22 mouse cellular contexts compared by ENCODE assay signal in genomic region chr1:178838696-178839320, GRCm38 (mm10).
A peak's percentile ranks its signal among the peaks of the same experiment; 100 is the strongest.
DNase-seq lines count a peak whose midpoint lies in the region; ATAC-seq and TF ChIP-seq lines count a peak whose summit lies in the region.
"Had no signal": no experiment of that assay in that cellular context is flagged by ENCODE, and none has a peak within 500 bp of the region (broad histone marks: within the 10 kb centered on the region; RNA-seq: fewer than 3 reads in every experiment).

No protein-coding gene starts in this region.

- TF ChIP-seq CTCF in layer of hippocampus, adult 2 months (conservative IDR thresholded peaks at IDR 0.05), result no peak
- TF ChIP-seq CTCF in lung, postnatal 0 days (IDR thresholded peaks at IDR 0.05), result no peak

- intact Hi-C loops in heart, postnatal 10 days (cut with DNase I), result loop anchor here (5.0 kb wide), 1 partner anchor 312 kb away; the partner anchor contains the start of gene Kif26b

- no peaks in the 10 kb centered on the region for H3K9me3 ChIP-seq in heart, embryonic 11.5 days (replicated peaks; ENCODE audit: control insufficient read depth, low read length)
- no peaks in the 10 kb centered on the region for H3K9me3 ChIP-seq in lung, postnatal 0 days (ENCODE audit: low read length)
- H3K9me3 ChIP-seq: embryonic facial prominence, embryonic 15.5 days; megakaryocyte, embryonic 14.5 days; neural tube, embryonic 12.5 days had no signal

- TF ChIP-seq EP300 in lung, postnatal 0 days (IDR thresholded peaks at IDR 0.05), result no peak

- H3K4me1 ChIP-seq in heart, embryonic 11.5 days (ENCODE audit: control insufficient read depth, insufficient read depth, low read length), result peaks cover 16% of the 10 kb centered on the region
- H3K4me1 ChIP-seq in lung, postnatal 0 days (ENCODE audit: insufficient read depth, low read depth, low read length), result no peaks in the 10 kb centered on the region
- H3K4me1 ChIP-seq: megakaryocyte, embryonic 14.5 days had no signal

- H3K4me3 ChIP-seq in layer of hippocampus, adult 2 months, result no peak overlapping the region
- H3K4me3 ChIP-seq in heart, embryonic 11.5 days (ENCODE audit: low read depth, low read length), result no peak overlapping the region
- H3K4me3 ChIP-seq in lung, postnatal 0 days (ENCODE audit: low read depth, low read length), result no peak overlapping the region
- H3K4me3 ChIP-seq: embryonic facial prominence, embryonic 15.5 days; megakaryocyte, embryonic 14.5 days; neural tube, embryonic 12.5 days had no signal

- H3K36me3 ChIP-seq in heart, embryonic 11.5 days (ENCODE audit: control insufficient read depth, insufficient read depth, low read length), result no peaks in the 10 kb centered on the region; the same call in 1 of the 2 replicates
- no peaks in the 10 kb centered on the region for H3K36me3 ChIP-seq in lung, postnatal 0 days (ENCODE audit: insufficient read depth, low read length)
- H3K36me3 ChIP-seq: embryonic facial prominence, embryonic 15.5 days; neural tube, embryonic 12.5 days had no signal

- WGBS in heart, embryonic 11.5 days (ENCODE audit: insufficient replicate concordance), result 47% methylated on average over 10 of the region's 10 CpGs
- 45% methylated on average over 10 of the region's 10 CpGs for WGBS in lung, postnatal 0 days

- no peak overlapping the region for H3K9ac ChIP-seq in heart, embryonic 11.5 days (ENCODE audit: low read depth, low read length)
- H3K9ac ChIP-seq in lung, postnatal 0 days (replicated peaks; ENCODE audit: low read depth), result no peak overlapping the region
- H3K9ac ChIP-seq: embryonic facial prominence, embryonic 15.5 days; forebrain, postnatal 0 days; neural tube, embryonic 12.5 days had no signal

- H3K27ac ChIP-seq in layer of hippocampus, adult 2 months, result peak overlapping the region; percentile 4; the same call in 1 of the 2 replicates
- H3K27ac ChIP-seq in heart, embryonic 11.5 days (ENCODE audit: low read depth, low read length), result peak overlapping the region; percentile 17; the same call in 1 of the 2 replicates
- no peak overlapping the region for H3K27ac ChIP-seq in lung, postnatal 0 days (ENCODE audit: low read length)
- H3K27ac ChIP-seq: embryonic facial prominence, embryonic 15.5 days; neural tube, embryonic 12.5 days had no signal

- H3K4me2 ChIP-seq in heart, embryonic 11.5 days, result 0 out of 2 replicates have a peak overlapping the region, but pooled peaks have one; percentile 7
- no peak overlapping the region for H3K4me2 ChIP-seq in lung, postnatal 0 days (replicated peaks; ENCODE audit: low read depth, low read length)
- H3K4me2 ChIP-seq: embryonic facial prominence, embryonic 15.5 days; neural tube, embryonic 12.5 days had no signal

- no peaks in the 10 kb centered on the region for H3K27me3 ChIP-seq in heart, embryonic 11.5 days (ENCODE audit: control insufficient read depth, insufficient read depth, low read length)
- H3K27me3 ChIP-seq in lung, postnatal 0 days (replicated peaks; ENCODE audit: insufficient read depth, low read length), result no peaks in the 10 kb centered on the region
- H3K27me3 ChIP-seq: embryonic facial prominence, embryonic 15.5 days; megakaryocyte, embryonic 14.5 days; neural tube, embryonic 12.5 days; Patski had no signal

- no peak for ATAC-seq in heart, embryonic 11.5 days (replicated peaks; ENCODE audit: insufficient number of reproducible peaks, low FRiP score, low TSS enrichment)
- ATAC-seq in lung, postnatal 0 days, result no peak
- ATAC-seq: CD4-positive, CD25-positive, alpha-beta regulatory T cell, adult 4 months; forebrain, postnatal 0 days; intestine, postnatal 0 days; Patski had no signal

- peak; percentile 44 to 47 for DNase-seq in cerebellum, postnatal 14 days
- no peak for DNase-seq in cerebellum, adult 9-10 months
- no peak for DNase-seq in layer of hippocampus, adult 2 months (ENCODE audit: low spot score in 2 of 2)
- DNase-seq in layer of hippocampus, adult 18-20 months (ENCODE audit: low spot score in 2 of 2), result no peak
- peak; percentile 10 for DNase-seq in heart, postnatal 10 days
- no peak for DNase-seq in spleen, adult 18-20 months
- DNase-seq in lung, postnatal 0 days (ENCODE audit: low spot score), result no peak
- DNase-seq: adrenal gland, adult 8-10 months; cerebellum, postnatal 36 days; forebrain, postnatal 0 days; gastrocnemius, postnatal 36 days; layer of hippocampus, postnatal 36 days; liver; lung, postnatal 14 days; right cerebral cortex, postnatal 25 days had no signal

Comparison
In these comparisons a context has a peak if more than half of its experiments do, and no peak if none do; other contexts are left out.
1. DNase-seq: peak in cerebellum, postnatal 14 days (2 of 2) and heart, postnatal 10 days (2 of 2); none in cerebellum, adult 9-10 months (single experiment), layer of hippocampus, adult 2 months (0 of 2), layer of hippocampus, adult 18-20 months (0 of 2), spleen, adult 18-20 months (0 of 2) and lung, postnatal 0 days (single experiment).